Mouse (Mus musculus) Muller cell, postnatal 12 days (primary cell): Measurements from ENCODE around the gene Prrg2.
A peak's percentile ranks its signal among the peaks of the same experiment; 100 is the strongest.

Experiments used
- DNase-seq: peaks from one replicate; pipeline ENCODE4 v3.0.0-alpha.2; 2015; ENCODE audit errors: inconsistent ontology term

The Prrg2 gene

DNA sequence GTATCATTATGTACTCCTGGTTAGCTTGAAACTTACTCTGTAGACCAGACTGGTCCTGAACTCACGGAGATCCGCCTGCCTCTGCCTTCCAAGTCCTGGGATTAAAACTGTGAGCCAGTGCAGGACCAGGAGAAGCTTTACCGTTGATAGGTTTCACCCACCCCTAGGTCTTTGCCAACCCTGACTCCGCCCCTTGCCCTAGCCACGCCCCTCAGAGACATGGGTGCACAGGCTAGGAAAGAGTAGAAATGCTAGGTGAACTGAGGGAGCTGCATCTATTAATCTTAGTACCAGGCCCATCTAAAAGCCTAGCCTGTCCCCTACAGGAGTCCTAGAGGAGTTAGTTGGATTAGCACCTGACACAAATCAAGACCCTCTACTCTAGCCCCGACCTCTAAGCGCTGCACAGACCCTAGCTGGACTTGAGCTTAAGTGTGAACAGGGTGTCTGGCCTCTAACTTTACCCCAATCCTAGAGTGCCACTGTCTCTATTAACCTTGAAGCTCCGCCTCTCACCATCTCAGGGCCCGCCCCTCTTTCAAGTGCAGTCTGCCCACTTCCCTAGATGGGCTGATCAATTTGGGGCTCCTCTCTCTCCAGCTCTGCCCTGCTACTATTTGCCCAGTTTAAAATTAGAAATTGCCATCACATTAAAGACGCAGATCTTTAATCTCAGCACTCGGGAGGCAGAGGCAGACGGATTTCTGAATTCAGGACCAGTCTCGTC lies 27.9 kb upstream of the Prrg2 start:
- DNase-seq, result no peak

DNA sequence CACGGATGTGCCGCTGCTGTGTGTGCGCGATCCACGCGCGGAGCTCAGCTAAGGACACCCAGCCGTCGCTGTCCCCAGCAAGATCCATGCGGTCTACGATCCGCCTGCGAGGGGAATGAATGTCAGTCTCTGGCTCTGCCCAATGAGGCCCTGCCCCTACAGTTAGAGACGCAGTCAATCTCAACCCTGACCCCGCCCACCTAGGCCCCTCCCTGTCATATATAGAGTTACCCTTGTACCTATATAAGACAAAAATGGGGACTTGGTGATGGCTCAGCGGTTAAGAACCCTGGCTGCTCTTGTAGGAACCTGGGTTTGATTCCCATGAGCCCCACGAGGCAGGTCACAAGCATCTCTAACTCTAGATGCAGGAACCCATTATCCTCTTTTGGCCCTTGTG lies 26.1 kb upstream of the Prrg2 start:
- no peak for DNase-seq

DNA sequence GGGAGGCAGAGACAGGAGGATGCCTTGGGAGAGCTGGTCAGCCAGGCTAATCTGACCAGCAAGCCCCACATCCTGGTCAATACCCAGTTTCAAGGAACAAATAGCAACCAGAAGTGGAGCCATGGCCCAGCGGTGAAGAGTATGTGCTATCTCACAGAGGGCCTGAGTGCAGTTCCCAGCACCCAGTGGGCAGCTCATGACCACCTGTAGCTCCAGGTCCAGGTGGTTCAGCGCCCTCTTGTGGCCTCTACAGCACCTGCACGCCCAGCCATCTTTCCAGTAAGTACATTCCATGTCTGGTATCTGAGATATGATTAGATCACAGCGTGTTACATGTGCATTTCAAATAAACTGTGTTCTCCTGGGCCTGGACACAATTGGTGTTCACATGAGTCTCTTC lies 23.6 kb upstream of the Prrg2 start:
- DNase-seq, result no peak

GRCm38 (mm10) chr7:45083300-45083890 lies 20.9 kb upstream of the Prrg2 start:
- no peak for DNase-seq

GRCm38 (mm10) chr7:45082401-45083299 lies 20.2 kb upstream of the Prrg2 start:
- no peak for DNase-seq

DNA sequence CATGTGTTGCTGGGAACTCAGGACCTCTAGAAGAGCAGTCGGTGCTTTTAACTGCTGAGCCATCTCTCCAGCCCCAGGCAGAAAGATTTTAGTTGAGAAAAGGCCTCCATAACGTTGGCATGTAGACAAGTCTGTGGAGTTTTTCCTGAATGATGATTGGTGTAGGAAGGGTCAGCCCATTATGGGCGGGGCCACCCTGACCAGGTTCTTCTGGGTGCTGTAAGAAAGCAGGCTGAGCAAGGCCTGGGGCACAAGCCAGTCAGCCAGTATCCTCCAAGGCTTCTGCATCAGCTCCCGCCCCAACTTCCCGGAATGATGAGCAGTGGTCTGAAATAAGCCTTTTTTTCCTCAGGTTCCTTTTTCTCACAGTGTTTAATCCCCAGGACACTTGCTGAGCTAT lies 18.5 kb upstream of the Prrg2 start:
- DNase-seq, result no peak

DNA sequence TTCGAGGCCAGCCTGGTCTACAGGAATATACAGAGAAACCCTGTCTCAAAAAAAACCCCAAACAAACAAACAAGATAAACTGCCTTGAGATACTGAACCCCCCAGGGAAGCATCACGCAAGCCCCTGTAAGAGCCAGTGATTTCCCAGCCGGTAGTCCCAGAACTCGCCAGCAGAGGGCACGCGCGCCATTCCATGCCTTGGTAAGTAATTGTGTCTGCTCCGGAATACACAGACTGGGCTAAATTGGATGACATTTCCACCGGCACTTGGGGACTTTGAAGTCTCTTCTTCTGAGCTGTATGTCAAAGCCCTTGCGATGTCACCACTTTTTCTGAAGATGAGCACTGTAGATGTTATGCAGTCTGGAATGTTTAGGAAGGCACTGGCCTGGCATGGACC lies 17.4 kb upstream of the Prrg2 start:
- peak; percentile 87 for DNase-seq

DNA sequence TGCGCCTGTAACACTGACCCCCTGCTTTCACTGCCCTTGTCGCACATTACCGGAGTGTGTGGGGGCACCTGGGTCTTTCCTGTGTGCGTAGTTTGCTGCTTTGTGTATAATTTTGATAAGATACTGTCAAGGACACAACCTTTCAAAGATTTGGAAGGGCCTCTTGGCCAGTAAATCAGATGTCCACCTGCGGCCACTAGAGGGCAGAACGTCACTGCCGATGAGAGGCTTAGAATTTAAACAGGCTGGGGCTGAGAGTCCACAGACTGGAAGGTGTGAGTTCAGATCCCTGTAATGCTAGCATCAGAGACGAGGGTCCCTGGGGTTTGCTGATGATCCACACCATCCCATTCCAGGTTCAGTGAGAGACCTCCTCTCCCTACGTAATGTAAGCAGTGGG lies 16.0 kb upstream of the Prrg2 start:
- DNase-seq, result peak; percentile 30

GRCm38 (mm10) chr7:45077829-45078228 lies 15.4 kb upstream of the Prrg2 start:
- DNase-seq, result no peak

DNA sequence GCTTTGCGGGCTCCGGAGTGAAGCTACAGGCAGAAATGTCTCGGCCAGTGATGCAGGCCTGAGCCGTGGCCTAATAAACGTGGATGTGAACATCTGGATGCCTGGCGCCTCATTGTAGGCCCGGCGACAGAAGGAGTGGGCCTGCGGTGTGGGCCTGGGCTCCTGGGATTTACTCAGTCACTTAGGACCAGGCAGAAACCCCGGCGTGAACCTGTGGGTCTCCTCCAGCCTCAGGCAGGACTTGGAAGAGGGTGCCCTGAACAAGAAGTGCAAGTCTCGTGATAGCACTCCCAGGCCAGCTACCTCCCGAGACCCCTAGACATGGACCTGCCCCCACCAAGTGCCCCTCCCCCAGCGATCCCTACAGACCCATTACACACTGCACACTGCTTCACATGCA lies 14.8 kb upstream of the Prrg2 start:
- no peak for DNase-seq

GRCm38 (mm10) chr7:45076501-45076900 lies 14.0 kb upstream of the Prrg2 start:
- DNase-seq, result no peak

- DNase-seq, result peak; percentile 84
Observed at GRCm38 (mm10) chr7:45075405-45075804, 12.9 kb upstream of the Prrg2 start.

DNA sequence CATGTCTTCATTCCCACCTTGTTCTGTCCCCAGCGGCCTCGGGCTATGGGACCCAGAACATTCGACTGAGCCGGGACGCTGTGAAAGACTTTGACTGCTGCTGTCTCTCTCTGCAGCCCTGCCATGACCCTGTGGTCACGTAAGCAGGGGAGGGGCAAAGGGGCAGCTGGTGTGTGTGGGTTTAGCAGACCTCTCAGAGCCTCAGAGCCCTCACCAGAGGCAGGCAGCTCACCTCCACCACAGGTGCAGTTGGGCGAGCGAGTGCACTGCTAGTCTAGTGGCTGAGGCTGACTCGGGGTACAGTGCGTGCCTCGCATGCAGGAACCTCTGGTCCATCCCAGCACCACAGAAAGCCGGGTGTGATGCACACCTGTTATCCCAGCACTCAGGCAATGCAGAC lies 11.5 kb upstream of the Prrg2 start:
- no peak for DNase-seq

- no peak for DNase-seq
Observed at GRCm38 (mm10) chr7:45073171-45073707, 10.8 kb upstream of the Prrg2 start.

DNA sequence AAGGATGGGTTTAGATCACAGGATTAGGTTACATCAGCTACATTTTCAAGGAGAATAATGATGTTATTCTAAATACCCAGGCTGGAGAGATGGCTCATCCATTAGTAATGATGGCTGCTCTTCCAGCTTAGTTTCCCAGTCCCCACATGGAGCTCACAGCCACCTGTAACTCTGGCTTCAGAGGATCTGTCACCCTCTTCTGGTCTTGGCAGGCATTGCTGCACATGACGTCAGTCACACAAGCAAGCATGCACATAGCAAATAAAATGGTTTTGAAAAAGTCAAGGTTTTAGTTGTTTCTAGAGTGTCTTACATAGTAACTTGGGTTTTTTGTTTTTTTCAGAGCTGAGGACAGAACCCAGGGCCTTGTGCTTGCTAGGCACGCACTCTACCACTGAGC lies 9.8 kb upstream of the Prrg2 start:
- DNase-seq, result no peak

- no peak for DNase-seq
Observed at GRCm38 (mm10) chr7:45069671-45070070, 7.2 kb upstream of the Prrg2 start.

- DNase-seq, result peak; percentile 44
Observed at GRCm38 (mm10) chr7:45068000-45068318, 5.5 kb upstream of the Prrg2 start.

DNA sequence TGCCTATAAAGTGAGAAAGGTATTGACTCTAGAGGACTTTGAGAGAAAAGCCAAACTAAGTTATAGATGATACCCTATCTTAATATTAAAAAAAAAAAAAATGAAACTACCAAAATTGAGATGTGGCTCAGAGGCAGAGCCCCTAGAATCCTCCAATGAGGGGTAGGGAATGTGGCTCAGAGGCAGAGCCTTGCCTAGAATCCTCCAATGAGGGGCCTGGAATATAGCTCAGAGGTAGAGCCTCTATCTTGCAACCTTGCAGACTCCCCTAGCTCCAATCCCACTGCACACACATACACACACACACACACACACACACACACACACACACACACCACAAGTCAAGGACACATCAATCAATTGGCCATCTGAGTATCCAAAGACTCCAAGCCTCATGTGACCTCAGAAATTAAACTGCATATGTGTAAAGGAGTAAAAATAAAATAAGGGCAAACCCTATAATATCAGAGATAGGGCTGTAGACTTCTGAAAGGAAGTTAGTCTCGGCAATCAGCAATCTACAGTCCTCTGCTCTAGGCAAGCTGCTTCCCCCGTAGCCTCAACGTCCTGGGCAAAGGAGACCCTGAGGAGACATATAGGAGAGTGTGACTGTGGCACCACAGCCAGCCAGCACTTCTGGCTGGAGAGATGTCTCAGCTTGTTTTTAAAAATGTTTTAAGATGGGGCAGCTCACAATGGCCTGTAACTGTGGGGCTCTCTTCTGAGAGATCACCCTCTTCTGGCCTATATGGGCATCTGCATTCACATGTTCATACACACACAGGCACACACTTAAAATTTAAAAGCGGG lies 4.9 kb upstream of the Prrg2 start:
- no peak for DNase-seq

DNA sequence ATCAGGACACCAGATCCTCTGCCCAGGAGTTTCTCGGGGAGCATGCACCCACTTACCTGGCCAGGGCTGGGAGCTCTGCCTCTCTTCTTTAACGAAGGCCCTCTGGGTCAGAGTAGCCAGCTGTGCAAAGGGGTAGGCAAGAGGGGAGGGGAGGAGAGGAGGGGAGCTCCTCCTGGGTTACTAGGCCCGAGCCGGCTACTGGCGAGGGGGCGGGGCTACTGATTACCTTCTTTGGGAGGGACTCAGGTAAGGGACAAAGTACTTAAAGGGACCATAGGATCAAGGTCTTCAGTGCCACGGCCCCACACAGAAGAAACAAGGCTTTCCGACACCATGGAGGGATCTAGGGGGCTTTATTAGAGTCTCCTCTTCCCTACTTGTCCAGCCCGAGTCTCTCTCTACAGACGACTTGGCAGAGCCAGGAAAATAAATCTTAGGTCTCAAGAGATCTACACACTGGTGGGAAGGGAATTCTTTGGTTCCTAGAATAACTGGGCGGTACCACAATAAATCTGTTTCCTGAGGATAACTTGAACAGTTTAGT lies 873 bp downstream of the Prrg2 start:
- no peak for DNase-seq

DNA sequence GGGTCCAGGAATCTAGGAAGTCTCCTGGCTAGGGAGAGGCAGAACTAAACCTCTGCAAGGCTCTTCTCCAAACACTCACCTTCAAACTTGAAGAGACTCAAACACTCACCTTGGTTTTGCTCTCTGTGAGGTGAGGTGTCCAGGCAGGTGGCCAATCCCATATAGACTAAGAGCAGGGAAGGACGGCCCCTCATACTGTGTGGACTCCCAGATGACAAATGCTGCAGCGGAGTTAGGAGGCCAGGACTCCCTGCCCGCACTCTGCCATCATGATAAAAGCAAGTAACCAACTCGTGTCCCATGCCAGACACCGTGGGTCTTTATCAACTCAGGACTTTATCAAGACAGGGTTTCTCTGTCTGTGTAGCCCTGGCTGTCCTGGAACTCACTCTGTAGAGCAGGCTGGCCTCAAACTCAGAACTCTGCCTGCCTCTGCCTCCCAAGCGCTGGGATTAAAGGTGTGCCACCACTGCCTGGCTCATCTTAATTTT lies 1.8 kb downstream of the Prrg2 start:
- DNase-seq, result no peak
